Mouse (Mus musculus) left cerebral cortex, adult 18-20 months (tissue): ENCODE measurements at regions not wholly inside any gene's neighbourhood (a gene's known extent, or its start where the extent isn't known, plus 50 kb on each side); places are given as distances from the start of the nearest gene placed in this dataset.

Experiments used
- DNase-seq, 2 experiments: peaks; one replicate each; pipeline ENCODE4 v3.0.0; 2021 to 2022; ENCODE audit warnings: low spot score in 2 of 2, mixed read lengths in 1 of 2

DNA sequence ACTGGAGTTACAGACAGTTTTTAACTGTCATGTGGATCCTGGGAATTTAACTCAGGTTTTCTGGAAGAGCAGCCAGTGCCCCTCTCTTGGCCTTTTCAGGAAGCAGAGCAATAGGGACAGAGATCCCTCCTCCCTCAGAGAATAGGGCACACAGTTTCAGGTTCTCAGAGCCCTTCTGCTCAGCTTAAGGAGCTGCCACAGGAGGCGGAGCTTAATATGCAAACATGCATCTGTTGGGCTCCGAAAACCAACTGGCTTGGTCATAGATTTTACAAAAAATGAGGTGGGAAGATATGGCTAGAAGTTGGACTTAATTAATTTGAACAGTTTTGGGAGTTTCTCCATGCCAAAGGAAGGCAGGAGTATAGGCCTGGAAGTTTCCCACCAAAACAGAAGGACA lies 61.9 kb upstream of the Znrf2 start:
- DNase-seq: no peak

DNA sequence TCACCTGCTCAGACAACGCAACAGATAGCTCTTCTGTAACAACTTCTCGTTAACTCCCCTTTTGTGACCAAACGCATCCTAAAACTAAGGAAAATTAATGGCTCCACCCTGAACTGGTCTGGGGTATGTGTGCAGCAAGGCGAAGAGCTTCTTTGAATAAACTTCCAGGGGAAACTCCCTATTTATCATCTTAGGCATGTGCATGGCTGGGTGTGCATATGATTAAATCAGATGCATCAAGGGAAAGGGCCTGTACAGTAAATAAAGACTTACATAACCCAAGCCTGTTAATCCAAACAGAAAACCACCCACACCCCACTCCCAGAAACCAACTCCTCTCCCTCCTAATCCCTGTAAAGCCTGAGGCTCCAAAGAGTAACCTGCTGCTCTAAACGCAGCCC lies 59.2 kb upstream of the Znrf2 start:
- no peak for DNase-seq

- peak; percentile 56 to 67 for DNase-seq
Observed at GRCm38 (mm10) chr6:54758112-54758511, 58.6 kb upstream of the Znrf2 start.

DNA sequence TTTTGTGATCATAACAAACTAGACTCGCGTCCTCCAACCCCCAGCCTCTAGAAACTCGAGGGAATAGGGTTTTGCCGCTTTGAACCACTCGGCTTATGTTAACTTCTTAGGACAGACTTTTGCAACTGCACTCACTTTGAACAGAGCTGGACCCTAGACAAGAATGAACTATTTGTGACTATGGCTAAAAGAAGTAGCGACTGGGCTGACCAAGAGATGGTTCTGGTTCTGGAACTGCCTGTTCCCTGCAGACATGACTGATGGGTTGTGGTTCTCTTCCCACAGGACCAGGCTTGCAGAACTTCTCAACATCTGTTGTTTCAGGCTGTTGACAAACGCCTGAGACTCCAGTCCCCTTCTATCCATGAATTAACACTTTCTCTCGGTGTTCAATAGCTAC lies 57.5 kb upstream of the Znrf2 start:
- no peak for DNase-seq

GRCm38 (mm10) chr6:54759942-54760498 lies 56.7 kb upstream of the Znrf2 start:
- peak; percentile 6 to 16 for DNase-seq

DNA sequence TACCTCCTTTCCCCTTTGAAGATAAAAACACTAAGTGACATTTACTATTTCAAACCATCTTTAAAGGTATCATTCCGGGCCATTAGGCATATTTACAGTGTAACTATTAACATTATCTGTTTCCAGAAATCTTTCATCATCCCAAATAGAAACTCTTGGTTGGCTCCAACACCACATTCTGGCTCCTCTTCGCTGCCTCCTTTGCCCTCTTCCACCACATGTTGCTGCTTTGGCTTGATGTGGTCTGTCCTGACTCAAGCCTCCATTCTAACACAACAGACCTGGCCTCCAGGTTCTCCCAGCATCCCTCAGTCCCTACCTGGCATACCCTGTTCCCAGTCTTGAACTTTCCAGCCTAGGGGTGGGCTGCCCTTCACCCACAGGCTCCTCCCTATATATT lies 56.2 kb upstream of the Znrf2 start:
- no peak for DNase-seq

DNA sequence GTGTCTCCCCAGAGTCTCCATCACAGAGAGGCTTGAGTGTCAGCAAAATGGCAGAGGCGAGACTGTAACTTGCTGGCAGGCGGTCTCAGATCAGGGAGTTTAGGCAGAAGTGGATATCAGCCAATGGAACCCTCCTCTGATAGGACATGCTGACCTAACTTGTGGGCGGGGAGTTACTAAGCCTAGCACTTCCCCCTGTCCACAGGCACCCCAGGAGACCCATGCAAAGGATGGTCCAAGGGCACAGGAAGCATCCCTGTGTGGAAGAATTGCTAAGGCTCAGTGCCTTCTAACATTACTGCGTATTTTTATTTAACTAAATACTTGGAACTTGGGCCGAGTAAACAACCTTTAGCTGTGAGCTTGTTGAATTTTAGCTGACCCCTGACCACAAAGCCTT lies 54.7 kb upstream of the Znrf2 start:
- no peak for DNase-seq

DNA sequence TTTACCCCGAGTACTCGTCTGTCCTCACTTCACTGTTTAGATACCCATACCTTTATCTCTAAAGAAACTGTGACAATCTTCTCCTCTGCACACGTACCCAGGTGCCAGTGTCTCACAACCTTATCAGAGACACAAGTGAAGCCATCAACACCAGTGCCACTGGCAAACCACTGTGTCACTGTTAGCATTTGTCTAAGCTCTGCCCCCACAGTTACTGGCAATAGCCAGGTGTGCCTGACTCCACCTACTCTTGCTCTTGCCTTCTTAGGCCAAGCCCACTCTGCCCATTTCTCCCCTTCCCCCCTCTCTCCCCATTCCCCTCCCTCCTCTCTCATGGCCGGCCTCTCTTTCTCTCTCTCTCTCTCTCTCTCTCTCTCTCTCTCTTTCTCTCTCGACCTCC lies 54.2 kb upstream of the Znrf2 start:
- no peak for DNase-seq

GRCm38 (mm10) chr6:54763669-54764068 lies 53.0 kb upstream of the Znrf2 start:
- no peak for DNase-seq

DNA sequence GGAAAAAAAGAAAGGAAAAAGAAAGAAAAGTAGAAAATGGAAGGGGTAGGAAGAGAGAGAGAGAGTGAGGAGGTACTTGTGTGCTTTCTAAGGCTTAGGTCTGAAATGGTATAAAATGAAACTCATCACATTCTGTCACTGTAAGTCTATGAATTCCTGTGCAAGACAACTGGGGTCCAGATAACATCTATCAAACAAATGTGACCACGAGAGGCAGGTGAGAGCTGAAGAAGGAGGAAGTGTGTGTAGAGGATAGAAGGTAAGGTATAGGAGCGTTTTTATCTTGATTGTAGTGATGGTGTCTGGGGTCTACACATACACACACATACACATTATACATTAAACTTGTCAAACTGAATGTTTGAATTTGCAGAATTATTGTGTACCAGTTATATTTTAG lies 51.0 kb upstream of the Znrf2 start:
- DNase-seq: no peak

DNA sequence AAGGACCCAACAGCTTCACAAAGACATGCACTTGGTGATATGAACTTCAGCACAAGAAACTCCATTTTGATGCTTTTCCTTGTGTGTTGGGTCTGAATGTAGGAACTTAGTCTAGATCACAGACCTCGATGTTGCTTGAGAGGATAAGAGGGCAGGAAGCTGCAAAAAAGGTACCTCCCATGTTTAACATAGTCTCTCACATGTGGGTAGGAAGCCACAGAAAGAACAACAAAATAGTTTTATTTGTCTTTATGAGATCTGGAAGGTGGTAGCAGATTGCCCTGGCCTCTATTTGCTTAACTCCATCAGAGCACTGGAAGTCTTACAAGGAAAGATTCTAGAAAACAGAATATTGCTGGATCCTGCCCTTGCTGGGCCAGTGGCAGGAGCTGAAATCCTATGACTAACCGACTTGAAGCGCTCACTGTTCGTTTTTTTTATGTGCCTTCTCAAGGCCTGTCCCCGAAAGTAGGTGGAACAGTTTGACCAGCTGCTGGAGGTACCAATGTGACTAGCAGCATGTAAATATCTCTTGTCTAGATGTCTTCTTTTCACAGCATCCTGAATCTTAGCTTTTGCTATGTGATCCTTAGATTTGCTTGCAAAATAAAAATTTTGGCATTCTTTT lies 50.1 kb upstream of the Znrf2 start:
- no peak for DNase-seq
